Mouse (Mus musculus): ENCODE measurements around the gene Usp33. TPM values are rescaled to one million over a fixed set of nuclear protein-coding genes. Genes with fewer than 3 reads are reported as not detected.

The Usp33 gene
- polyA plus RNA-seq, 1 experiment from 2014 or later: 86.7 TPM

GRCm38 (mm10) chr3:152348011-152348830, 1.9 kb downstream of the Usp33 start:
- Histone ChIP-seq H3K27ac (no peak overlapping the region), H3K9me3 (no peaks in the 10 kb centered on the region), H3K4me1 (peaks cover 21% of the 10 kb centered on the region), H3K9ac (no peak overlapping the region), H3K4me2 (replicated peaks) (peak overlapping the region; percentile 6; the same call in 1 of the 2 replicates), H3K27me3 (replicated peaks) (no peaks in the 10 kb centered on the region), H3K4me3 (no peak overlapping the region), H3K36me3 (no peaks in the 10 kb centered on the region)
- WGBS: 88% methylated on average over 10 of the region's 10 CpGs
- no peak for ATAC-seq (ENCODE audit: low FRiP score, low read depth)

GRCm38 (mm10) chr3:152350431-152350830, 4.2 kb downstream of the Usp33 start:
- WGBS: 88% methylated on average over 3 of the region's 3 CpGs
- no peak for ATAC-seq (ENCODE audit: low FRiP score, low read depth)
- no peaks in the 10 kb centered on the region for H3K27me3 ChIP-seq (replicated peaks)
- peaks cover 21% of the 10 kb centered on the region for H3K4me1 ChIP-seq
- no peak overlapping the region for H3K4me3 ChIP-seq
- H3K36me3 ChIP-seq: no peaks in the 10 kb centered on the region
- no peak overlapping the region for H3K4me2 ChIP-seq (replicated peaks)
- no peak overlapping the region for H3K9ac ChIP-seq
- H3K9me3 ChIP-seq: no peaks in the 10 kb centered on the region
- no peak overlapping the region for H3K27ac ChIP-seq

GRCm38 (mm10) chr3:152350966-152351365, 4.7 kb downstream of the Usp33 start:
- H3K4me3 ChIP-seq: no peak overlapping the region
- no peak overlapping the region for H3K27ac ChIP-seq
- ATAC-seq (ENCODE audit: low FRiP score, low read depth): no peak
- H3K27me3 ChIP-seq (replicated peaks): no peaks in the 10 kb centered on the region
- whole genome bisulfite sequencing: 87% methylated on average over 5 of the region's 5 CpGs
- H3K36me3 ChIP-seq: no peaks in the 10 kb centered on the region
- H3K9me3 ChIP-seq: no peaks in the 10 kb centered on the region
- no peak overlapping the region for H3K4me2 ChIP-seq (replicated peaks)
- no peak overlapping the region for H3K9ac ChIP-seq
- peaks cover 21% of the 10 kb centered on the region for H3K4me1 ChIP-seq

- Histone ChIP-seq H3K36me3 (no peaks in the 10 kb centered on the region), H3K9ac (no peak overlapping the region), H3K4me2 (replicated peaks) (no peak overlapping the region), H3K4me3 (no peak overlapping the region), H3K9me3 (no peaks in the 10 kb centered on the region), H3K4me1 (peaks cover 18% of the 10 kb centered on the region), H3K27me3 (replicated peaks) (no peaks in the 10 kb centered on the region), H3K27ac (no peak overlapping the region)
- 83% methylated on average over 4 of the region's 4 CpGs for WGBS
- no peak for ATAC-seq (ENCODE audit: low FRiP score, low read depth)
These were observed 6.0 kb downstream of the Usp33 start for GRCm38 (mm10) chr3:152352289-152352688.

GRCm38 (mm10) chr3:152353434-152354177, 7.3 kb downstream of the Usp33 start:
- H3K9ac ChIP-seq: no peak overlapping the region
- no peak overlapping the region for H3K4me2 ChIP-seq (replicated peaks)
- no peaks in the 10 kb centered on the region for H3K27me3 ChIP-seq (replicated peaks)
- 71% methylated on average over 10 of the region's 10 CpGs for WGBS
- no peak; the same call in 1 of the 2 replicates for ATAC-seq (ENCODE audit: low FRiP score, low read depth)
- H3K36me3 ChIP-seq: 0 out of 2 replicates have a peak, but pooled peaks cover 2% of the 10 kb centered on the region
- H3K4me1 ChIP-seq: peaks cover 11% of the 10 kb centered on the region
- H3K27ac ChIP-seq: no peak overlapping the region
- H3K9me3 ChIP-seq: no peaks in the 10 kb centered on the region
- no peak overlapping the region for H3K4me3 ChIP-seq

GRCm38 (mm10) chr3:152355361-152355760, 9.1 kb downstream of the Usp33 start:
- ATAC-seq (ENCODE audit: low FRiP score, low read depth): no peak
- Histone ChIP-seq H3K27me3 (replicated peaks) (no peaks in the 10 kb centered on the region), H3K4me2 (replicated peaks) (no peak overlapping the region), H3K9ac (no peak overlapping the region), H3K4me1 (peaks cover 8% of the 10 kb centered on the region), H3K36me3 (peaks cover 7% of the 10 kb centered on the region; the same call in 1 of the 2 replicates), H3K4me3 (no peak overlapping the region), H3K9me3 (no peaks in the 10 kb centered on the region), H3K27ac (no peak overlapping the region)
- WGBS: 81% methylated on average over 5 of the region's 5 CpGs

GRCm38 (mm10) chr3:152356751-152357150, 10.5 kb downstream of the Usp33 start:
- no peak overlapping the region for H3K27ac ChIP-seq
- no peak overlapping the region for H3K4me2 ChIP-seq (replicated peaks)
- no peak overlapping the region for H3K9ac ChIP-seq
- ATAC-seq (ENCODE audit: low FRiP score, low read depth): no peak
- no peaks in the 10 kb centered on the region; the same call in 1 of the 2 replicates for H3K4me1 ChIP-seq
- no peak overlapping the region for H3K4me3 ChIP-seq
- 86% methylated on average over 9 of the region's 9 CpGs for WGBS
- no peaks in the 10 kb centered on the region for H3K27me3 ChIP-seq (replicated peaks)
- no peaks in the 10 kb centered on the region for H3K9me3 ChIP-seq
- H3K36me3 ChIP-seq: peaks cover 17% of the 10 kb centered on the region

- Histone ChIP-seq H3K9me3 (no peaks in the 10 kb centered on the region), H3K27ac (no peak overlapping the region), H3K4me1 (no peaks in the 10 kb centered on the region; the same call in 1 of the 2 replicates), H3K4me3 (no peak overlapping the region), H3K4me2 (replicated peaks) (no peak overlapping the region), H3K36me3 (peaks cover 39% of the 10 kb centered on the region), H3K9ac (no peak overlapping the region), H3K27me3 (replicated peaks) (no peaks in the 10 kb centered on the region)
- no peak for ATAC-seq (ENCODE audit: low FRiP score, low read depth)
- WGBS: 91% methylated on average over 7 of the region's 7 CpGs
These were observed 12.9 kb downstream of the Usp33 start for GRCm38 (mm10) chr3:152359151-152359550.

GRCm38 (mm10) chr3:152364181-152364580, 17.9 kb downstream of the Usp33 start:
- no peak for ATAC-seq (ENCODE audit: low FRiP score, low read depth)
- Histone ChIP-seq H3K4me3 (no peak overlapping the region), H3K36me3 (peaks cover 72% of the 10 kb centered on the region), H3K9me3 (no peaks in the 10 kb centered on the region), H3K27ac (no peak overlapping the region), H3K4me2 (replicated peaks) (no peak overlapping the region), H3K9ac (no peak overlapping the region), H3K4me1 (no peaks in the 10 kb centered on the region), H3K27me3 (replicated peaks) (no peaks in the 10 kb centered on the region)
- 96% methylated on average over 2 of the region's 2 CpGs for WGBS

- Histone ChIP-seq H3K4me2 (replicated peaks) (no peak overlapping the region), H3K27me3 (replicated peaks) (no peaks in the 10 kb centered on the region), H3K9me3 (no peaks in the 10 kb centered on the region), H3K27ac (no peak overlapping the region), H3K4me1 (no peaks in the 10 kb centered on the region), H3K9ac (no peak overlapping the region), H3K36me3 (peaks cover 73% of the 10 kb centered on the region), H3K4me3 (no peak overlapping the region)
- 92% methylated on average over 4 of the region's 4 CpGs for WGBS
- ATAC-seq (ENCODE audit: low FRiP score, low read depth): no peak
These were observed 29.8 kb downstream of the Usp33 start for GRCm38 (mm10) chr3:152376063-152376462.

GRCm38 (mm10) chr3:152384106-152384505, 37.8 kb downstream of the Usp33 start:
- Histone ChIP-seq H3K9me3 (no peaks in the 10 kb centered on the region), H3K4me1 (no peaks in the 10 kb centered on the region), H3K27ac (no peak overlapping the region), H3K4me2 (replicated peaks) (no peak overlapping the region), H3K36me3 (peaks cover 57% of the 10 kb centered on the region), H3K27me3 (replicated peaks) (no peaks in the 10 kb centered on the region), H3K4me3 (no peak overlapping the region), H3K9ac (no peak overlapping the region)
- WGBS: 72% methylated on average over 11 of the region's 11 CpGs
- ATAC-seq (ENCODE audit: low FRiP score, low read depth): no peak

All from neural tube, embryonic 12.5 days (tissue).